Mouse (Mus musculus) monocyte, adult 5-6 weeks (primary cell): ENCODE data around the gene Dicer1. TPM values are rescaled to one million over a fixed set of nuclear protein-coding genes. Genes with fewer than 3 reads are reported as not detected.

ENCODE experiments used
- ATAC-seq: fragments of 153-309, 156-312 bp; replicated peaks from 2 replicates; pipeline ENCODE4 v1.8.0; 2017; ENCODE audit warnings: mild to moderate bottlenecking; ENCODE audit not compliant: low TSS enrichment, insufficient number of reproducible peaks, severe bottlenecking, poor library complexity, low FRiP score
- total RNA-seq: library from RNA; stranded (forward); fragments of 200-1000, 200-491, 200-594 nt; gene quantifications from 3 replicates; pipeline ENCODE4 v1.2.3, GENCODE M21; 2017

Gene Dicer1
- total RNA-seq, 1 experiment from 2014 or later = 29.7 TPM

GRCm38 (mm10) chr12:104640934-104641333, 110.8 kb downstream of the Dicer1 start:
- ATAC-seq = no peak

GRCm38 (mm10) chr12:104638156-104638555, 113.6 kb downstream of the Dicer1 start:
- no peak for ATAC-seq

Other genes starting within 250 kb of the Dicer1 start
- gene Clmn, start 113.1 kb upstream of the Dicer1 start, total RNA-seq = 0.19 TPM in 1 of 3 replicates, not detected in the others